Mouse (Mus musculus): ENCODE data around the gene Sh3bp1.

GRCm38 (mm10) chr15:78928539-78928938 lies 29.0 kb downstream of the Sh3bp1 start:
- TF ChIP-seq CTCF (IDR thresholded peaks at IDR 0.05; ENCODE audit: low read depth) (no peak), EP300 (IDR thresholded peaks at IDR 0.05; ENCODE audit: low read depth) (no peak)

All from heart, postnatal 0 days (tissue).